Mouse (Mus musculus) heart, adult 18-20 months (tissue): ENCODE data around the gene Gif. TPM values are rescaled to one million over a fixed set of nuclear protein-coding genes. Genes with fewer than 3 reads are reported as not detected.
A peak's percentile ranks its signal among the peaks of the same experiment; 100 is the strongest.

Experiments used
- DNase-seq, 2 experiments: peaks; one replicate each; pipeline ENCODE4 v3.0.0; 2021 to 2022; ENCODE audit warnings: mixed read lengths in 1 of 2
- long read RNA-seq, 2 experiments: library from polyadenylated mRNA; stranded (forward); transcript quantifications; one replicate each; pipeline ENCODE4 v2.0.0; 2021
- total RNA-seq, 2 experiments: library from RNA; stranded (reverse); gene quantifications; 2 replicates each; pipeline ENCODE4 v1.2.3; 2021

Gif gene
- total RNA-seq: not detected
- long read RNA-seq, experiment 1: 0 reads
- long read RNA-seq, experiment 2: 0 reads

- no peak for DNase-seq
These were observed at the start of gene Gif for GRCm38 (mm10) chr19:11747298-11747697. Gene Gif, plus strand, starts transcription at chr19:11747554.

GRCm38 (mm10) chr19:11698342-11698741 lies 49.0 kb upstream of the Gif start:
- DNase-seq: peak in 1 of 2 experiments; percentile 2

DNA sequence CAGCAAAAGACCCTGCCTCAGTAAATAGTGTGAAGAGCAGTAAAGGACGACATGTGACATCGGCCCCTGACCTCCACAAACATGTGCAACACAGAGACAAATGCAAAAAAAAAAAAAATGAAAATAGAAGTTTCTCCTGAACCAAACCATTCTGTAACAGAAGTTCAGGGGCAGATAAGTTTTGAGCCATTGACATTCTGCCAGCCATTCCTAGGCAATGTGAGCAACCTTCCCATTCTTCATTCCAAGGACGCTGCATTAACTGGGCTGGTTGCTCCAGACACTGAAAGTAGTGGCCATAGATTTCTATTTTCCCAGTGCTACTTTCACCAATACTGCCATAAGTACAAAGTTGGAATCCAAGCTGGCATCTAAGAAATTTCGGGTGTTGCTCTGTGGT lies 34.9 kb upstream of the Gif start:
- DNase-seq: no peak

DNA sequence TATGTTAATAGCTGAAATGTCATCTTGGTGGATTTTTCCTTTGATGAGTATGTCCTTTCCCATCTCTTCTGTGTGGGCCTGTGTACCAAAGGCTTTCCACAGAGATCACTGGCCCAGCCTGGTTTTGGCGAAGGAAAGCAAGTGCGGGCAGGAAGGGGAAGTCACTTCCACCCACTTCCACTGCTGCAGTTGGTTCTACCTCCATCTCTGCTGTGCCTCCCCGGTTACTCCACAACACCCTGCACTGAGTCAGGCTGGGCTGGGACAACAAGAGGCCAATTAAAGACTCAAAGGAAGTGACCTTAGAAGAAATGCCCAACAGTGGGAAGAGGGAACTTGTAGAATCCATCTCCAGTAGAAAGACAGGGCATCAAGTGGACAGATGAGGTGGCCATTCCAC lies 27.3 kb upstream of the Gif start:
- DNase-seq: no peak

DNA sequence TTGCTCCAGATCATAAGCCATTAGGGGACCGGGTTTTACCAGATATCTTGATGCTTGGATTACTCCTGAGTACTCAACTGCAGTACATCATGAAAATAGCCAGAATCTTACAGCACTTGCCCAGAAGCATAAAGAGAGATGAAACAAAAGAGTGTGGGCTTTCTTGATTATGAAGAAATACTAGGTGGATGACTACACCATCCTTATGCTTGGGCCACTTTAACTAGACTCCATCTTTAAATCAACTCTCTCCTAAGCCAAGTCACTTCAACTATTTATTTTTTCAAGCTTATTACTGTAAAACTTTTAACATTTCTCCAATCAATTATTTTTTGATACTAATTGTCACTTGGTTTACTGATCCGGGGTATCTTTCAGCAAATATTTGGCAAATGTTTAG lies 23.5 kb upstream of the Gif start:
- no peak for DNase-seq

GRCm38 (mm10) chr19:11724275-11724674 lies 23.1 kb upstream of the Gif start:
- DNase-seq: no peak

GRCm38 (mm10) chr19:11725915-11726314 lies 21.4 kb upstream of the Gif start:
- no peak for DNase-seq

DNA sequence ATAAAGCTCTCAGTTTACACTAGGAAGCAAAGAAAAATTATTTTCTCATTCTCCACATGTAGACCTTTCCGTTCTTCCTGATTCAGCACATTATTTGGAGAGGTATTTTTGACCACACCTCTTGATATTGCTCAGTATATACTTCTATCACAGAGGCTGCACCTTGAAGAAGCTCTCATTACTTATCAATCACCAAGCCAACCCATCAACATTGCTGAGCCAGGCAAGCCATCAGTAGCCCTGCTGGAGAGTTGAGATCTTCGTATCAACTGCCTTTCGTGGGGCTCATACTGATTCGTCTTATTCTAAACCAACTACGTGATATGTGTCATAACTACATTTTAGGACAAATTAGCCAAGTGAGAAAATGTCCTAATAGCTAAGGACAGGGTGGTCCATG lies 20.1 kb upstream of the Gif start:
- no peak for DNase-seq

- no peak for DNase-seq
These were observed 17.1 kb upstream of the Gif start for GRCm38 (mm10) chr19:11730278-11730677.

DNA sequence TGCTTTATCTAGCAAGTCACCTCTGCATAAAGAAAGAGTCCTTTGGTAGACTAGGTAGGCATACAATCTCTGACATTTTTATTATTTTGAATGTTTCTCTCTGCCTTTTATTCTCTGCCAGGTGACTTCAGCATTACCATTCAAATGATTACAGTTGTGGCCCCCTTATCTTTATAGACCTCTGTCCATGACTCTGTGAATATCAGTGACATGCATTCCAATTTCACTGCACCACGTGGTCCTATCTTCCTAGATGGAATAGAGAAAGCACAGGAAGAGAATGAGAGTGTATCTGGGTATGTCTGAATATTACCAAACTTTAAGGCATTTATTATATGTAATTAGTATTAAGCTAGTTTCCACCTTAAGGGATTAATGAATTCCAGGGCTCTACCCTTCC lies 10.9 kb upstream of the Gif start:
- no peak for DNase-seq

DNA sequence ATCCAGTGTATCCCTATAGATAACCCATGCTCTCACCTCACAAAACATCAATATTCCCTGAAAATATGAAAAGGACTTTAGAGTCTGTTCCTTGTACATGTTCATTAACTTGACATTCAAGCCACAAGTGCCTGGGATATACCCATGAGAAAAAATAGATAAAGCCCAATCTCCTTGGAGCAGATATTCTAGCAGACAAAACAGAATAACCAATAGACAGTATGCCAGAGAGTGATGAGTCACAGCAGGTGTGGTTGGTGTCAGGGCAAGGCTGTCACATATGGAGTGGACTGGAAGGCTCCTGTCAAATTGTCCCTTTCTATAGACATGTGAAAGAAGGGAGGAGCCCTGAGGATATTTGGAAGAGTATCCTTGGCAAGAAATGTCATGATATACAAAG lies 1.7 kb upstream of the Gif start:
- no peak for DNase-seq

DNA sequence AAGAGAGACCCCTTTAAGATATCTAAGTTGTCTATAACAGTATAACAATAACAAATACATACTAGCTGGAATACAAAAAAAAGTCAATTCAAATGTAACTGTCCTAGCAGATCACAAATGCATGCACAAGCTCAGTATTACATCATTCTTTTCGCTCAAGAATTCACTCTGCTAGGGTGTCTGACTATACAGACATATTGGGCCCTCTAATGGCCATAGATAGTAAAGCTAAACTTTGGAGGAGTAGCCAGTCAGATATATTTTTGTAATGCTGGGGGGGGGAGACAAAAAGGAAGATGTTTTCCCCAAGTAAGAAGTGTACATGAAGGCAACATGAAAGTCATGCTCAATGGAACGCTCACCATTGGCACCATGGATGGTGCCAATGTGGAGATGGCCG lies 17.7 kb downstream of the Gif start:
- DNase-seq: no peak

DNA sequence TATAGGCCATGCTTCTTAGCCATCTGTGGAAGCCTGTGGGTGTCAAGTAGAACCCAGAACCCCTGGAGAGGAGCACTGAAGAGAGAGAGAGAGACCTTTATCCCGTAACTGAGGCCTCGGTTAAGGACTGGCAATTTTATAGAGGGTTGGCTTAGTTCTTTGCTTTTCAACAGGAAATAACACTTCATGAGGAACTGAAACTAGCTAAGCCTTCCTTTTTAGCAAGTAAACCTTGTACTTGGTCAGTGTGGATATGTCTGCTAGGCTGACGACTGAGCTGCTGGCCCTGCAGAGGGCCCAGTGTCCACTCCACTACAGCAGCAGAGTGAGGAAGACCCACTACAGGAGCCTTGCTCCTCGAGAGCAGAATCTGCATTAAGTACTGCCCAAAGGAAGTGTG lies 19.1 kb downstream of the Gif start:
- DNase-seq: peak; percentile 14 to 43

- DNase-seq: peak in 1 of 2 experiments; percentile 11
These were observed 20.8 kb downstream of the Gif start for GRCm38 (mm10) chr19:11768163-11768562.

- DNase-seq: no peak
These were observed 22.0 kb downstream of the Gif start for GRCm38 (mm10) chr19:11769257-11769920.

- peak; percentile 89 to 94 for DNase-seq
These were observed 23.0 kb downstream of the Gif start, which contains the start of gene Mrpl16 for GRCm38 (mm10) chr19:11770205-11770892. Gene Mrpl16, plus strand, starts transcription at chr19:11770391.

DNA sequence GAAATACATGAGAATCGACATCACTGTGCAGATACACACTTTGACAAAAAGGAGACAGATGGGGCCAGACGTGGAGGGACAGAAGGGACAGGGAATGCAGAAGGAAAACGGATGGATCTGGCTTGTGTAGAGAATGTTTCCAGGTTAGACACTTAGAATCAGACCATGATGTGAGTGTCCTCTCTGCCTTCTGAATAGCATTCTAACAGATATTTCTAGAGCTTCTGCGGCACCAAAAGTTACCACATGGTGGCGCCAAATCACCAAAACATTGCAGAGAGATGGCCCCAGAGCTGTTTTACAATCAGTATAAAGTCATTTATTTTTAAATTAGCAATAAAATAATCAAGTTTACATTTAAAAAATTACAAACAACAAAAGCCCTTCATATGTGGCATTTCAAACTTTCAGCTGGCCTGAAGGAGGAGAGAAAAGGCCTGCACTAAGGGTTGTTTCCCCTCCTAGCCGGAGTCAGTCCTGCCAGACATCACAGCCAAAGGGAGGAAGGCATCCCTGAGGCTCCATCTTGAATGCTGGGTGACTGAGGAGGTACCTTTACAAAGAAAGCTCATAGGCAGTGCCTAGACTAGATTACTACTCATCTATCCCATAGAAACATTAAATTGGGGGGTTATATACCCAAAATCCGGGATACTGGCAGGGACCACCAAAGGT lies 30.0 kb downstream of the Gif start:
- peak; percentile 39 to 84 for DNase-seq

DNA sequence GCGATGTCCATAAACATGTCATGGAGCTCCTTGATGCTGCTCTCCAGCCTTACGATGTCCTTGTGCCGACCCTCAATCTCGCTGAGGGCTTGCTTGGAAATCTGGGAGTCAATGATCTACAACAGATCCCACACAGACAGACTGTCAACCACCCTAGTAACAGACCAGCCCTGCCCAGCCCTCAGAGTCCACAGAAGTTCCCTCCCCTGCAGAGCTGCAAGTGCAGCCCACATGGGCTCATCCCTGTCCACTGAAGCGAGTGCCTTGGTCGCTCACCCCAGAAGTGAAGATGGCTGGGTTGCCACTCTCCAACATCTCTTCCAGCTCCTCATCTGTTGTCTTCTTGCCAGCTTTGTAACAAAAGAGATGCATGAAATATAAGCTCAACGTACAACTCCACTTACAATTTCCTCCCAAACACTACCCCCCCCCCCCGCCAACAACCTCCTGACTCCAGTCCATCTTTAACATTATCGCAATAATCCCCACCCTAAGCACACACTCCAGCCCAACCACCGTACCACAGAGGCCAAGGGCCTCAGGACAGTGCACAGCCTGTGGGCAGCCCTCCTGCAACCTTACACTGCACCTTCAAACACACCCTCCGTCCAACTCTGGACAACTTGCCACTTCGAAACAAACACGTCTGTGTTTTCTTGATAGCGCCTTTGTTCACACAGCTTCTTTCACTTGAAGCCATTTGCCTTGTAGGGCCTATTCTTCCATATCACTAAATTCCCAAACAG lies 38.2 kb downstream of the Gif start:
- DNase-seq: no peak

DNA sequence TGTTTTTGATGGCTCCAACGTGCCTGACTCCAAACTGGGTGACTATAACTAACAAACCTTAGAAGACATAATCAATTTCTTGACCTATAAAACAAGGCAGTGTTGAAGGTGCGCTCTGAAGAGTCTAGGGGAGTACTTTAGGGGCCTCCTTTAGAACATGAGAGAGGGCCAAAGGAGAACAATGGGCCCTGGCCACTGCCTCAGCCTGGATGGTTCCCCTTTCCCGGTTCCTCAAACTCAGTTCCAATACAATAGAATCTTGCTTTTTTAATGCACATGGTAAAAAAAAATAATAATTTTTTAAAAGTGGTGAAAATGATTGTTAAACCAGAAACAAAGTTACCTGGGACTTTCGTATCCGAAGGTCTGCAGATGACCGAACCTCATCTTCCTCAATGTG lies 40.5 kb downstream of the Gif start:
- DNase-seq: no peak

GRCm38 (mm10) chr19:11788876-11789275 lies 41.5 kb downstream of the Gif start:
- no peak for DNase-seq

DNA sequence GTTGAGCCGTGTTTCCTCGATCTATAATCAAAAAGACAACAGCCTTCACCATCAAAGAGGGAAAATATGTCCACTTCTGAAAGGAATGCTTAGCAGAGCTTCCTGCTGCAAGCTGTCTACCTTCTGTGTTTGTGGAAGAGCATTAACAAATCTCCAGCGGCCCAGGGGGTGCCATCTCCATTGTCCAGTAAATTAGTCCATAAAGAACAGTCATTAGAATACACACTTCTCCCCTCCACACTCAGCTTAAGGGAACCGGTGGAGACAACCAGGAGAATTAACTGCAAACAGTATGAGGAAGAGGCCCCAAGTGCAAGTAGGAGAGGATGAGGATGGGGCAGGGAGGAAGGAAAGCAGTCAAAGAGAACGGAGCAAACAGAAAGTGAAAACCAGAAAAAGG lies 44.5 kb downstream of the Gif start:
- no peak for DNase-seq

GRCm38 (mm10) chr19:11793741-11794359 lies 46.5 kb downstream of the Gif start:
- no peak for DNase-seq
